Mouse (Mus musculus) kidney, adult 2 months (tissue): ENCODE results near the gene Epha6.

Source experiments
- CTCF ChIP-seq: fragments of 200-500 bp; conservative IDR thresholded peaks from 2 replicates; pipeline ENCODE4 v1.5.1; 2011; ENCODE audit warnings: low read depth, mild to moderate bottlenecking, control low read depth, low read length, moderate library complexity, mixed read lengths; ENCODE audit not compliant: insufficient read depth, insufficient read length
- POLR2A ChIP-seq: fragments of 200-500 bp; IDR thresholded peaks from one replicate; pipeline ENCODE4 v1.6.1; 2011; ENCODE audit warnings: low read depth, low read length, control low read depth

- TF ChIP-seq CTCF (no peak), POLR2A (no peak)
Measured at GRCm38 (mm10) chr16:59666938-59667337, 938.4 kb downstream of the Epha6 start.
